Mouse (Mus musculus): ENCODE data around the gene Myrip. TPM values are rescaled to one million over a fixed set of nuclear protein-coding genes. Genes with fewer than 3 reads are reported as not detected.

Myrip gene
- polyA plus RNA-seq, 1 experiment: 47.7 TPM

- TF ChIP-seq POLR2A (IDR thresholded peaks at IDR 0.05; ENCODE audit: extremely low read depth, insufficient read depth, low read length): 0 out of 2 replicates have a peak, but pooled peaks have one; percentile 14
- no peak for TF ChIP-seq CTCF (IDR thresholded peaks at IDR 0.05; ENCODE audit: extremely low read depth, insufficient read depth, low read length)
- Histone ChIP-seq H3K4me3 (ENCODE audit: insufficient read depth, low read length) (no peak overlapping the region), H3K27ac (ENCODE audit: insufficient read depth, low read length) (no peak overlapping the region), H3K4me1 (ENCODE audit: control insufficient read depth, insufficient read depth, low read length) (no peaks in the 10 kb centered on the region)
Measured at GRCm38 (mm10) chr9:120519469-120520125, 218.3 kb downstream of the Myrip start.

GRCm38 (mm10) chr9:120521161-120521560 lies 219.8 kb downstream of the Myrip start:
- no peaks in the 10 kb centered on the region for H3K4me1 ChIP-seq (ENCODE audit: control insufficient read depth, insufficient read depth, low read length)
- TF ChIP-seq POLR2A (IDR thresholded peaks at IDR 0.05; ENCODE audit: extremely low read depth, insufficient read depth, low read length) (no peak), CTCF (IDR thresholded peaks at IDR 0.05; ENCODE audit: extremely low read depth, insufficient read depth, low read length) (no peak)
- no peak overlapping the region for H3K27ac ChIP-seq (ENCODE audit: insufficient read depth, low read length)
- H3K4me3 ChIP-seq (ENCODE audit: insufficient read depth, low read length): no peak overlapping the region

Other genes starting within 250 kb of the Myrip start
- gene Cx3cr1, start 231.6 kb upstream of the Myrip start, polyA plus RNA-seq (2012; rRNA removed): 38.2 and 40.9 TPM in 2 replicates
- 0.08 TPM in 1 of 2 replicates, not detected in the other for gene Ccr8, start 209.4 kb upstream of the Myrip start, polyA plus RNA-seq (2012; rRNA removed)
- 22.8 and 23.3 TPM in 2 replicates for gene Slc25a38, start 191.1 kb upstream of the Myrip start, polyA plus RNA-seq (2012; rRNA removed)
- 945 and 968 TPM in 2 replicates for gene Rpsa, start 173.8 kb upstream of the Myrip start, polyA plus RNA-seq (2012; rRNA removed)
- 1,050 and 1,403 TPM in 2 replicates for gene Mobp, start 151.8 kb upstream of the Myrip start, polyA plus RNA-seq (2012; rRNA removed)
- gene Eif1b, start 190.7 kb downstream of the Myrip start, polyA plus RNA-seq (2012; rRNA removed): 147 and 149 TPM in 2 replicates
- gene Entpd3, start 238.3 kb downstream of the Myrip start, polyA plus RNA-seq (2012; rRNA removed): 7.0 and 8.0 TPM in 2 replicates

All from cortical plate, adult 2 months (tissue).